Mouse (Mus musculus): ENCODE measurements at regions not wholly inside any gene's neighbourhood (a gene's known extent, or its start where the extent isn't known, plus 50 kb on each side); places are given as distances from the start of the nearest gene placed in this dataset.

- TF ChIP-seq POLR2A (IDR thresholded peaks at IDR 0.05; ENCODE audit: borderline replicate concordance, insufficient read depth, low read length), result no peak
- TF ChIP-seq CTCF (IDR thresholded peaks at IDR 0.05; ENCODE audit: borderline replicate concordance, insufficient read depth, low read depth, low read length), result no peak
Measured at GRCm38 (mm10) chr6:66287607-66288006, 247.6 kb upstream of the Mad2l1 start.
